Mouse (Mus musculus): ENCODE measurements at regions not wholly inside any gene's neighbourhood (a gene's known extent, or its start where the extent isn't known, plus 50 kb on each side); places are given as distances from the start of the nearest gene placed in this dataset.

DNA sequence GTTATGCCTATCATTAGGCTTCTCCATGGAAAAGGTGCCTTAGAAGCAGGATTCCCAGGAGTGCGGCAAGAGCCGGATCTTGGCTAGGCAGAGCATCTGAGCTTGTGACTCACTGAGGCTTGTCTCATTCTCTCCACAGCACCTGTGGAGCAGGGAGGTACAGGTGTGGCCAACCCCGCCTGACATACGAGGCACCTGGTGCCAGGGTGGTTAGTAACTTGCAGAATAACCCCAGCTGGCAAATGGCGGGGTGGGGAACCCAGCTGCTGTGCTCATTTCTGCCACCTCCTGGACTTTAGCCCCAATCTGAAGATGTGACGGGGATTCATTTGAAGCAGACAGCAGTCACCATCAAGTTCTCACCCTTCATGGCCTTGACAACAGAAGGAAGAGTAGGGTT lies 96.2 kb downstream of the Pdgfra start:
- TF ChIP-seq CTCF (IDR thresholded peaks at IDR 0.05; ENCODE audit: low read depth) (no peak), EP300 (IDR thresholded peaks at IDR 0.05; ENCODE audit: low read depth) (no peak)
- Histone ChIP-seq H3K4me1 (ENCODE audit: insufficient read depth) (no peaks in the 10 kb centered on the region), H3K27ac (ENCODE audit: low read depth) (no peak overlapping the region), H3K4me2 (ENCODE audit: low read depth, low read length) (no peak overlapping the region), H3K4me3 (ENCODE audit: low read depth, low read length) (no peak overlapping the region), H3K27me3 (ENCODE audit: insufficient read depth, low read length) (no peaks in the 10 kb centered on the region), H3K36me3 (replicated peaks; ENCODE audit: insufficient read depth, low read length) (no peaks in the 10 kb centered on the region), H3K9ac (replicated peaks) (no peak overlapping the region), H3K9me3 (ENCODE audit: low read length) (no peaks in the 10 kb centered on the region)
- DNase-seq (no peak), ATAC-seq (no peak)
- WGBS (ENCODE audit: insufficient replicate concordance) = 83% methylated on average over 6 of the region's 6 CpGs

DNA sequence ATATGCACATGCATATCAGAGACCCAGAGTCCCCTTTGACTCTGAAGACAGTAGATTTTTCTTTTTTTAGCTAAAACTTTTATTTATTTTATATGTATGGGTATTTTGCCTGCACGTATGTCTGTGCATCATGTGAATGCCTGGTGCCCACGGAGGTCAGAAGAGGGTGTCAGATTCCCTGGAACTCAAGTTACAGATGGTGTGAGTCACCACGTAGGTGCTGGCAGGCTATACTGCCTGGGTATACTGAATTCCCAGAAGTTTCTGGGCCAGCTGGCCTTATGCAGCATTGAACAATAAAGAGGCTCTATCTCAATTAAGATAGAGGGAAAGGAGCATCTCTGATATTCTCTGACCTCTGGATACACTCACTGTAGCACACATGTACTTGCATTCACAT lies 97.6 kb downstream of the Pdgfra start:
- H3K9ac ChIP-seq (replicated peaks) = no peak overlapping the region
- DNase-seq (no peak), ATAC-seq (no peak)
- no peaks in the 10 kb centered on the region for H3K36me3 ChIP-seq (replicated peaks; ENCODE audit: insufficient read depth, low read length)
- no peak overlapping the region for H3K4me2 ChIP-seq (ENCODE audit: low read depth, low read length)
- no peaks in the 10 kb centered on the region for H3K4me1 ChIP-seq (ENCODE audit: insufficient read depth)
- no peak overlapping the region for H3K27ac ChIP-seq (ENCODE audit: low read depth)
- TF ChIP-seq CTCF (IDR thresholded peaks at IDR 0.05; ENCODE audit: low read depth) = no peak
- no peak for TF ChIP-seq EP300 (IDR thresholded peaks at IDR 0.05; ENCODE audit: low read depth)
- 84% methylated on average over 3 of the region's 3 CpGs for WGBS (ENCODE audit: insufficient replicate concordance)
- no peak overlapping the region for H3K4me3 ChIP-seq (ENCODE audit: low read depth, low read length)
- no peaks in the 10 kb centered on the region for H3K9me3 ChIP-seq (ENCODE audit: low read length)
- no peaks in the 10 kb centered on the region for H3K27me3 ChIP-seq (ENCODE audit: insufficient read depth, low read length)

GRCm38 (mm10) chr5:75253349-75253748 lies 101.3 kb downstream of the Pdgfra start:
- ATAC-seq = peak; percentile 22; the same call in 1 of the 2 replicates

DNA sequence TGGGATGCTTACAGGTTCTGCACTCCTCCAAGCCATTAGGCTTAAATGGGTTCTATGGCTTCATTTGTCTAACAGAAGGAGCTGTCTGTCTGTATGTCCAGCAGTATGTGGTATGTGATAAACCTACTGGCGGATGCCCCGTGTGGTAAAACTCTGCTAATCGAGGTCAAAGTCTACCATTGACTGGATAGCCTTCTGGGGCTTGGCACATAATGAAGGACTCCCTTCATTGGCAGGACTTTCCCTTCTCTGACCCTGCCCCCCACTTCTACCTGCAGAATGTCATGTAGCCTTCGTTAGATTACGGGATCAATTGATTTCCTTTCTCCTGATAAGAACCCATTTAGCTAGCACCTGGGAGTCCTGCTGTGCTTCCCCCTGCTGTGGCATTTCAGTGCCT lies 101.7 kb downstream of the Pdgfra start:
- Histone ChIP-seq H3K27me3 (ENCODE audit: insufficient read depth, low read length) (no peaks in the 10 kb centered on the region), H3K4me2 (ENCODE audit: low read depth, low read length) (no peak overlapping the region), H3K4me1 (ENCODE audit: insufficient read depth) (peaks cover 9% of the 10 kb centered on the region), H3K36me3 (replicated peaks; ENCODE audit: insufficient read depth, low read length) (no peaks in the 10 kb centered on the region), H3K27ac (ENCODE audit: low read depth) (no peak overlapping the region), H3K9ac (replicated peaks) (no peak overlapping the region), H3K9me3 (ENCODE audit: low read length) (no peaks in the 10 kb centered on the region), H3K4me3 (ENCODE audit: low read depth, low read length) (no peak overlapping the region)
- no peak for TF ChIP-seq EP300 (IDR thresholded peaks at IDR 0.05; ENCODE audit: low read depth)
- TF ChIP-seq CTCF (IDR thresholded peaks at IDR 0.05; ENCODE audit: low read depth) = no peak
- 60% methylated on average over 5 of the region's 5 CpGs for WGBS (ENCODE audit: insufficient replicate concordance)
- ATAC-seq (peak; percentile 92), DNase-seq (peak; percentile 34)

More at GRCm38 (mm10) chr5:75253349-75253748, 101.3 kb downstream of the Pdgfra start:
- Histone ChIP-seq H3K4me3 (ENCODE audit: low read depth, low read length) (no peak overlapping the region), H3K9me3 (ENCODE audit: low read length) (no peaks in the 10 kb centered on the region), H3K9ac (replicated peaks) (no peak overlapping the region), H3K4me1 (ENCODE audit: insufficient read depth) (peaks cover 9% of the 10 kb centered on the region), H3K27me3 (ENCODE audit: insufficient read depth, low read length) (no peaks in the 10 kb centered on the region), H3K36me3 (replicated peaks; ENCODE audit: insufficient read depth, low read length) (no peaks in the 10 kb centered on the region), H3K27ac (ENCODE audit: low read depth) (no peak overlapping the region), H3K4me2 (ENCODE audit: low read depth, low read length) (no peak overlapping the region)
- no peak for DNase-seq
- 67% methylated on average over 7 of the region's 7 CpGs for WGBS (ENCODE audit: insufficient replicate concordance)
- TF ChIP-seq EP300 (IDR thresholded peaks at IDR 0.05; ENCODE audit: low read depth) (no peak), CTCF (IDR thresholded peaks at IDR 0.05; ENCODE audit: low read depth) (no peak)

DNA sequence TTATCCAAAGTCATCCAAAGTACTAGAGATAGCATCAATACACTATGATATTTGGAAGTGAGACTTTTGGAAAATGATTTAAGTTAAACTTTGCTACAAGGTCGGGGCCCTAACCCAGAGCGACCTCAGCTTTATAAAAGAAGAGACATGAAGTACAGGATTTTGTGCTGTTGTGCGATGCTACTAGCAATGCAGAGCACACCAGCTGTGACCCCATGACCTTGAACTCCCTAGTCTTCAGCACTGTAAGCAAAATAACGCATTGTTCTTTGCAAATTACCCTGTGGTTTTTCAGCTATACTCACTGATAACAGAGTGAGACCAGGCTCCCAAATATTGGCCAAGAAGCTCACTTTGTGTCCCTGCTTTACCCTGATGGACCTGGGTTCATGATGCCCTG lies 104.1 kb downstream of the Pdgfra start:
- ATAC-seq = no peak
- H3K36me3 ChIP-seq (replicated peaks; ENCODE audit: insufficient read depth, low read length) = no peaks in the 10 kb centered on the region
- H3K4me3 ChIP-seq (ENCODE audit: low read depth, low read length) = no peak overlapping the region
- H3K9ac ChIP-seq (replicated peaks) = no peak overlapping the region
- no peaks in the 10 kb centered on the region for H3K9me3 ChIP-seq (ENCODE audit: low read length)
- DNase-seq = no peak
- WGBS (ENCODE audit: insufficient replicate concordance) = 77% methylated on average over 4 of the region's 4 CpGs
- H3K27ac ChIP-seq (ENCODE audit: low read depth) = no peak overlapping the region
- TF ChIP-seq EP300 (IDR thresholded peaks at IDR 0.05; ENCODE audit: low read depth) (no peak), CTCF (IDR thresholded peaks at IDR 0.05; ENCODE audit: low read depth) (no peak)
- H3K4me1 ChIP-seq (ENCODE audit: insufficient read depth) = peaks cover 9% of the 10 kb centered on the region
- no peaks in the 10 kb centered on the region for H3K27me3 ChIP-seq (ENCODE audit: insufficient read depth, low read length)
- H3K4me2 ChIP-seq (ENCODE audit: low read depth, low read length) = no peak overlapping the region

DNA sequence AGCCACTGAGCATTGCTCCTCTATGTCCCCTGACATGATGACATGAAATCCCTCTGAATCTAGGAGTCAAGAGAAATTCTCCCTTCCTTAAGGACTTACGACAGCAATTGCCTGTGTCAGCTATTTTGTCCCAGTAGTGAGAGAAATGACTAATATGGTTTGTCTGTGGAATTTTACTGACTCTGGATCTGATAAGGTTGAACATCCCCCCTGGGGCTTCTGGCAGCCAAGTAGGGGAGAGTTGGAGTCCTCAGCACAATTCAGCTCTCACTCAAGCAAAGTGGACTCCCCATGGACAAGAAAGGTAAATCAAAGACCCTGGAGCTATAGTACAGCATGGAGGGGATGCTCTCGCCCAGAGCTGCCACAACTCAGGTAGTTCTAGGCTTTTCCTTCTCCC lies 105.0 kb downstream of the Pdgfra start:
- TF ChIP-seq EP300 (IDR thresholded peaks at IDR 0.05; ENCODE audit: low read depth) = no peak
- no peak for TF ChIP-seq CTCF (IDR thresholded peaks at IDR 0.05; ENCODE audit: low read depth)
- 72% methylated on average over 2 of the region's 2 CpGs for WGBS (ENCODE audit: insufficient replicate concordance)

DNA sequence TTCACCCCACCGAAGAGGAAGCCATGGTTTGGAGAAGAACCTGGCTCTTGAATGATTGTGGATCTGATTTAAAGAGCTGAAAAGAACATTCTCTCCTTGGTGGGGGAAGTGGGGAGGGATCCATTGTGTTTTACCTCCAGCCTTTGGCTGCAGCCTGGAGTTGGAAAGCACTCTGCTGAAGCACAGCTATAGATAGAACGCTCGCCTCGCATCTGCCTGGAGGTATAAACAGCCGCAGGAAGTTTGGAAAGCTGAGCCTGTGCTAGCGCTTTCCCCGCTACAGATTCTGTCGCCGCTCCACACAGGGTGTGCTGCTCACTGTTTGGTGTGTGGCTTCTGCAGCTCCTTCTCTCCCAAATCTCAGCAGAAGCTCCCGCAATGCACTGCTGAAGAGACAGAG lies 108.2 kb downstream of the Pdgfra start:
- WGBS (ENCODE audit: insufficient replicate concordance) = 75% methylated on average over 10 of the region's 10 CpGs
- no peak for DNase-seq

More for the DNA sequence above, 105.0 kb downstream of the Pdgfra start:
- no peaks in the 10 kb centered on the region for H3K36me3 ChIP-seq (replicated peaks; ENCODE audit: insufficient read depth, low read length)
- peaks cover 9% of the 10 kb centered on the region for H3K4me1 ChIP-seq (ENCODE audit: insufficient read depth)
- H3K4me3 ChIP-seq (ENCODE audit: low read depth, low read length) = no peak overlapping the region
- no peak overlapping the region for H3K9ac ChIP-seq (replicated peaks)
- H3K27me3 ChIP-seq (ENCODE audit: insufficient read depth, low read length) = no peaks in the 10 kb centered on the region
- no peak for ATAC-seq
- H3K4me2 ChIP-seq (ENCODE audit: low read depth, low read length) = no peak overlapping the region
- H3K27ac ChIP-seq (ENCODE audit: low read depth) = no peak overlapping the region
- DNase-seq = no peak
- no peaks in the 10 kb centered on the region for H3K9me3 ChIP-seq (ENCODE audit: low read length)

More for the DNA sequence above, 108.2 kb downstream of the Pdgfra start:
- ATAC-seq = no peak
- Histone ChIP-seq H3K27ac (ENCODE audit: low read depth) (no peak overlapping the region), H3K4me2 (ENCODE audit: low read depth, low read length) (no peak overlapping the region), H3K27me3 (ENCODE audit: insufficient read depth, low read length) (no peaks in the 10 kb centered on the region), H3K36me3 (replicated peaks; ENCODE audit: insufficient read depth, low read length) (no peaks in the 10 kb centered on the region), H3K9ac (replicated peaks) (no peak overlapping the region), H3K4me3 (ENCODE audit: low read depth, low read length) (no peak overlapping the region), H3K9me3 (ENCODE audit: low read length) (no peaks in the 10 kb centered on the region), H3K4me1 (ENCODE audit: insufficient read depth) (peaks cover 9% of the 10 kb centered on the region)
- no peak for TF ChIP-seq EP300 (IDR thresholded peaks at IDR 0.05; ENCODE audit: low read depth)
- no peak for TF ChIP-seq CTCF (IDR thresholded peaks at IDR 0.05; ENCODE audit: low read depth)

Measured in liver, postnatal 0 days (tissue).